Mouse (Mus musculus): ENCODE results near the gene Olfr640.

DNA sequence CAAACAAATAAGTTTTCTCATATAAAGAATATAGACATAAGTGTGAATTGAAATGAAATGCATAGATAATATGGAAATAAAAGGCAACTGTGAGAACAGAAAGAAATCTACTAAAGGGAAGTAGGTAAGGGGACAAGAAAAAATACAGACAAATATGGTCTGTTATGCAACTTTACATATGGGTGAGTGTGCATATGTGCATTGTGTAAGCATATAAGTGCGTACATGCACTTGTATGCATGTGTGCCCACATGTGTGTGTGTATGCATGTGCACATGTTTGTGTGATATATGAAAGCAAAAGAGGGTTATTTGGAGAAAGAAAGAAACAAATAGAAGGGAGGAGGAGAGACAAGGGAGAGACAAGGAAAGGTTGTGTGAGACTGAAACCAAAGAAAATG is 6.4 kb downstream of the Olfr640 start:
- TF ChIP-seq POLR2A (IDR thresholded peaks at IDR 0.05; ENCODE audit: low read depth, low read length) (no peak), TCF12 (IDR thresholded peaks at IDR 0.05; ENCODE audit: low read depth, low read length) (no peak), EP300 (IDR thresholded peaks at IDR 0.05; ENCODE audit: low read length) (no peak), ZKSCAN1 (IDR thresholded peaks at IDR 0.05; ENCODE audit: borderline replicate concordance, low read depth, low read length) (no peak), CTCF (conservative IDR thresholded peaks at IDR 0.05 in 1 of 2, IDR thresholded peaks at IDR 0.05 in 1 of 2; ENCODE audit: low read depth in 2 of 2, low read length in 2 of 2) (no peak), GABPA (IDR thresholded peaks at IDR 0.05; ENCODE audit: insufficient replicate concordance, low read depth, low read length) (no peak), ETS1 (conservative IDR thresholded peaks at IDR 0.05; ENCODE audit: low read depth, low read length) (no peak), BHLHE40 (IDR thresholded peaks at IDR 0.05; ENCODE audit: low read depth, low read length) (no peak)
